Mouse (Mus musculus) c-Kit-positive CD71-positive TER-119-positive erythroid progenitor cells, embryonic 14.5 days (primary cell): ENCODE results near the gene Spata2l.

Experiments
- DNase-seq: peaks from one replicate; pipeline ENCODE4 v3.0.0-alpha.2; 2013; ENCODE audit warnings: low spot score

Gene Spata2l

GRCm38 (mm10) chr8:123197016-123197415 is 39.0 kb downstream of the Spata2l start:
- peak; percentile 66 for DNase-seq

GRCm38 (mm10) chr8:123193771-123194170 is 42.3 kb downstream of the Spata2l start:
- DNase-seq = no peak

- no peak for DNase-seq
Observed at GRCm38 (mm10) chr8:123191908-123192307, 44.1 kb downstream of the Spata2l start.

- DNase-seq = peak; percentile 66
Observed at GRCm38 (mm10) chr8:123190678-123191077, 45.4 kb downstream of the Spata2l start.

GRCm38 (mm10) chr8:123188841-123189240 is 47.2 kb downstream of the Spata2l start:
- no peak for DNase-seq

GRCm38 (mm10) chr8:123188006-123188405 is 48.0 kb downstream of the Spata2l start:
- no peak for DNase-seq

GRCm38 (mm10) chr8:123185566-123186409 is 50.2 kb downstream of the Spata2l start, which contains the start of gene Dpep1:
Gene Dpep1 (plus strand): TSS chr8:123186242.
- DNase-seq = no peak

- DNase-seq = no peak
Observed at GRCm38 (mm10) chr8:123181391-123181790, 54.6 kb downstream of the Spata2l start.
